Mouse (Mus musculus) embryo, embryonic 9.5 days (tissue): ENCODE measurements at regions not wholly inside any gene's neighbourhood (a gene's known extent, or its start where the extent isn't known, plus 50 kb on each side); places are given as distances from the start of the nearest gene placed in this dataset.

Source experiments
- DNase-seq: peaks from one replicate; pipeline ENCODE4 v3.0.0-alpha.2; 2017; ENCODE audit errors: extremely low spot score

DNA sequence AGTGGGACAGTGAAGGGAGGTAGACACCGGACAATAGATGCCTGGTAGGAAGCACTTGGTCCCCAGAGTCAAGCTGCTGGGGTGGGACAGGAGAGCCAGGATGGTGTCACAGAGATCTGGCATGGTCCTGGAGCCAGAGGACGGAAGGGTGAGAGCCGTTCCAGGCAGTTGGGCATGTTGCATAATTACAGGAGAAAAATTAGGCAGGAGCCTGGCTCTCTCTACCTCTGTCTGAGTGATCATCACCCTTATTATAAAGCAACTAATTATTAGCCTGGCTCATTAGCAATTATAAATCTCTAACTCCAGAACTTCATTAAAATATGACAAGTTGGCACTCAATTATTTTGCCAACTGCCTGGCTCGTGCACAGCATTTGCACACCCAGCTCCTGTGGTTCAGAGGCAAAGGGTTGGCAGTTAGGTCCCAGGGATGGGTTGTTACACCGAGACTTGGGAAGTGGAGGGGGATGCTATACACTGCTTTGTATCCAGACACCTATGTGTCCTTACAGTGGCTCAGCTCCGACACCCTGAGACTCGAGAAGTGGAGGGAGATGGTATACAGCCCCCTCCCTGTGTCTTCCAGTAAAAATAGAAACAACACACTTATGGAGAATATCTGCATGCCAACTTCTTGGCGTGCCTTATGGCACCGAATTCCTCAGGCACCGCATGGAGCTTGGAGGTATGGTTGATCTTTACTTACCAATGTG, 203.7 kb upstream of the Sdk2 start:
- no peak for DNase-seq

DNA sequence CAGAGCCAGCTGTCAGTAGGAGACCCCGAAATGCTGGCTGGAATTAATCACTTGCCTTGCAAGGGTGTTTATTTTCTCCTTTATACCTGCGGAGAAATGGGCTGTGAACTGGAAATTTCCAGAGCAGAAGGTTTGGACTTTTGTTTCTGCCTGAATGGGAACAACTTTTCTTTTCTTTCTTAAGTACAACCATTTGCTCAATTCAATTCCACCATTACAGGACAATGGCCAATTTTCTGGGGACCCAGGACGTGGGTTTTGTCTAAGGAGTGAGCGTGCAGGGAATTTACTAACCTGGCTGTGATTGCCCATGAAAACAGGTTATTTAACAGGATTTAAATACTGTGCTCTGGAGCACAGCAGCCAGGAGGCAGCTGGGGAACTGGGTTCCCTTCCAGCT, 195.1 kb upstream of the Sdk2 start:
- no peak for DNase-seq

DNA sequence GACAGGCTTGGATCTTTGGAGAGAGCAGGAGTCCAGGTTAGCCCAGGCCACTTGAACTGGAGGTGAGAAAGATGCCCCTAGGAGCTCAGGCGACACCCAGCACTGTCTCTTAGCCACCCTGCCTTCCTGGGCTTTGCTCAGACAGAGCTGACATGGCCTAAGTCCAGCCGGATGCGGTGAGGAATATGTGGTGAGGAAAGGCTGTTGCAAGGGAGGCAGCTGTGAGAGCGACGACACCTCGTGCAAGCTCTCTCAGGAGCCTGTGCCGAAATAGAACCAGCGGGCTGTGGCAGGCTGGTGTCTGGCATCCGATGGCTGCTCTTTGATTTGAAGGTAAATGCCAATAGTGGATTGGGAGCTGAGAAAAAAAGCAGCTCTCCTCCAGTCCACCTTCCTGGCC, 191.4 kb upstream of the Sdk2 start:
- no peak for DNase-seq

DNA sequence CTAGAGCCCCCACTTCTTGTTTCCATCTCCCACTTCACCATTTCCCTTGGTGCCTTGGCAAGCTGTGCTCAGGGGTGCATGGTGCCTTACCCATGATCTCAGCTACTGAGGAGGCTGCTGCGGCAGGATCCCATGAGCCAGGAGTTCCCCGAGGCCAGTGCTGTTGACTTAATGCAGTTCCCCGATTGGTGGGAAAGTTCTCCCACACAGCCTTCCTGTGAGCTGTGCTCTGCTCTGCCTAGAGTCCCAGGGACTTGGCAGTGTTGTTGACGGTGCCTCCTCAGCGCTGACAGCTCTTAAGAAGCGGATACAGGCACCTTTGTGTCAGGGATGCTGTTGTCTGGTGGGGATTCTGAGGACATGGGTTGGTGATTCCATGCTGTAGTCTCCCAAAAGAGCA, 190.9 kb upstream of the Sdk2 start:
- DNase-seq, result no peak

DNA sequence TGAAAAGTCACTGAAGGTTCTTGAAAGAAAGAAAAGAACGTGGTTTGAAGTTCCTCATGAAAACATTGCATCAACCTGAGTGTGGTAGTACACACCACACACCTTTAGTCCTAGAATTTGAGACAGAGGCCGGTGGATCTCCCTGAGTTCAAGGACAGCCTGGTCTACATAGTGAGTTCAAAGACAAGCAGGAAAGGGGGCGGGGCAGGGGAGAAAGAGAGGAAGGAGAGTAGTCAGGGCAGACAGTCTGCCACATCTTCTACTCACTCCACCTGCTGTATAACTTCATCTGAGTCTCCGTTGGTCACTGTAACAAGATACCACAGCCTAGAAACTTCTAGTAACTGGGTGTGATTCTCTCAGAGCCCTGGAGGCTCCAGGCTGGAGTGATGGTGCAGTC, 190.2 kb upstream of the Sdk2 start:
- DNase-seq, result no peak

DNA sequence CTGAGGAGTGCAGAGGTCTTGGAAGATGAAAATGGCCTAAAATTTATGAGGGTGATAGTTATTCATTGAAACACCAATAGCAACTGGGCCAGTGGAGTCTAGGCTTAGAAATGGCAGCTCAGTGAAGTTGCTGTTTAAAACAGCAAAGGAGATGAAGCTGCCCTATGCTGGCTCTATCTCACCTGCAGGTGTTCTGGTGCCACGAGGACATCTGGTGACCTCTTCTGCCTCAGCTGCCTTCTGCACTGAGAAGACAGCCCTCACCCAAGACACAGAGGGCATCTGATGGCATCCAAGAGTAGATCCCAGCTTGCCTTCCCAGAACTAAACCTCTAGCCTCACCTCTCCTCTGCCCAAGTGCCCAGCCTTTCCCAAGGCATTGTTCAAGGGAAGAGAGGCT, 187.5 kb upstream of the Sdk2 start:
- DNase-seq, result no peak

DNA sequence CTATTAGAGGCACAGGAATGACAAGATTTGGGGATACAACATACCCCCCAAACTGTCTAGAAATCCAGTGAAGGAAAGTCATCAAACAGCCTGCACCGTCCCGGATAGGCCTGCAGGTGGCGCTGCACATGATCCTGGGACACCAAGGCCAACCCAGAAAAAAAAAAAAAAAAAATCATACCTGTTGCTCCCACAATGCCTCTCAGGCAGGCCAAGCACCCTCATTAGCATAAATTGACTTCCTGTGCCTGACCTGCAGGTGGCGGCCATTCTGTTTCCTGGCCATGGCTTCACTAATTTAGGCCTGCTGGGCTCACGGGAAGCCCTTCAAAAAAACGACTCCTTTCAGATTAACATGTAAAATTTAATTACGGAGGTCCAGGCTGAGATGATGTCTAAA, 184.8 kb upstream of the Sdk2 start:
- no peak for DNase-seq

DNA sequence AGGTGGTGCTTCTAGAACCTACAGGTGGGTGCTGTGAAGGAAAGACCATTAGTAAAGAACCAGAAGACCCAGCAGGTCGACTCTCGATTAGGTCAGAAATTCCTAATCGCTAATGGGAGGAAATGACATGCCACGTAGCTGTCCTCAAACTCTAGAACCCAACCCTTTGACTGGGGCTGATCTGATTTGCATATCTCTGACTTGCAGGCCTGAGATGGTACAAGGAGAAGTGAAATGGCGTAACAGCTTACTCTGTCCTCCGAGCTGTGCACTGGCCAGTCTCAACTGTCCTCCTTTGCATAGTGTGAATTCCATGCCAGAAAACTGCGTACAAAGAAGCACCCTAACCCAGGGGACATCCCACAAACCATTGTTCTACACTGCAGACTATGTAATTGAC, 182.4 kb upstream of the Sdk2 start:
- DNase-seq, result no peak

DNA sequence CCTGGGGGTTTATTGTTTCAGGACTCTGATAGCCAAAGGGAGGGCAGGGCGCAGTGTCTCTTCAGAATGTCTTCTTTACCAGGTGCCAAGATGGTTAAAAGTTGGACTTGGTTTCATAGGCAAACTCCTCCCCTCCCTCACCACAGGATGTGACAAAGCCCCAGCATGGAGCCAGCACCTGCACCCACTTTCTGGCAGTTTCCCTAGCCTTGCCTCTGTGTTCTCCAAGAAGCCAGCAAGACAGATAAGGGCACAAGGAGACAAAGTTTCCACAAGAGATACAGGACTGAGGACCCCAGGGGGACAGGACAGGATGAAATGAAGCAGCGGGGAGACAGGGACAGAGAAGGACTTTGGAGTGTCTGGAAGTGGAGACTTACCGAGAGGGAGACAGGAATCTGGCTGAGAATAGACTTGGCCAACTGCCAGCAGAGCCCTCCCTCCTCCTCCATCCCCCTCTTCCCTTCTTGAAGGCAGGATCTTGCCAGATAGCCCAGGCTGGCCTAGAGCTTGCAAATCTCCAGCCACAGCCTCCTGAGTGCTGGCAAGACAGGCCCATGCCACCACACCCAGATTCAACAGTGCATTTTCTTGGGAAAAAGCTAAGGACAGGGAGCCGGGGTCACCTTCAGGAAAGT, 181.5 kb upstream of the Sdk2 start:
- DNase-seq, result no peak

DNA sequence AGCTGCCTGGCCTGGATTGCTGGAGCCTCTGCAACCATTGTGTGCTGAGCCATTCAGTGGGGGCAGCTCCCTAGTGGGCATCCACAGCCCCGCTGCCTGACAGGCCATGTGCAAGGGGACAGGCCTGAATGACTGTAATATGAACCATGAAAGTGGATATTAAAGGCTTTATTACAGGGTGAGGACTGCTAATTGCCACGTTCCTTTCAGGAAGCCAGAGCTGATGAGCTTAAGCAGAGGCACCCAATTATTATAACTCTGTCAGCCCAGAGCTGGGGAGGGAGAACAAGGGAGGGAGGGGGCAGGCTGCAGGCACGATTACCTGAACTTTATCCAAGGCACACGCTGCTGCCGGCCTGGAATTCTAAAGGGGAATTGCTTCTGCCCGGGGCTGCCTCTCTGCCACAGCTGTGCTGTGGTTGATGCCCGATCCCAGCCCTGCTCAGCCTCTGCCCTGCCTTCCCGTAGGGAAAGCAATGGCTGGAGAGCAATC, 172.5 kb upstream of the Sdk2 start:
- no peak for DNase-seq

DNA sequence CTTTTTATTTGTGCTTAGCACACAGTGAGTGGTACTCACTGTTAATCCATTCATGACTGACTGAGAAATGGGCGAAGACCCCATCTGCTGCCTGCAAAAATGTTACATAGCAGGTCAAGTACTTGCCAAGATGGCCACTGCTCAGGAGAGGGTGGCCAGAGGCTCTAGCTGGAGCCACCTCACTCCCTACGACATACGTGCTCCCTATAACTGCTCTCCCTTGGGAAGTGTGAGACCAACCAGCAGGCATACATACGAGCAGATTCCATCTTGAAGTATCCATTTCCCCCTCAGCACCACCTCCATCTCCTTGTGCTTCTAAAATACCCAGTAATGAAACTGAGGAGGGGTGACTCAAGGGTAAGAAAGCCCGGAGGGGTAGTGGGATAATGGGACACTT, 172.0 kb upstream of the Sdk2 start:
- no peak for DNase-seq

DNA sequence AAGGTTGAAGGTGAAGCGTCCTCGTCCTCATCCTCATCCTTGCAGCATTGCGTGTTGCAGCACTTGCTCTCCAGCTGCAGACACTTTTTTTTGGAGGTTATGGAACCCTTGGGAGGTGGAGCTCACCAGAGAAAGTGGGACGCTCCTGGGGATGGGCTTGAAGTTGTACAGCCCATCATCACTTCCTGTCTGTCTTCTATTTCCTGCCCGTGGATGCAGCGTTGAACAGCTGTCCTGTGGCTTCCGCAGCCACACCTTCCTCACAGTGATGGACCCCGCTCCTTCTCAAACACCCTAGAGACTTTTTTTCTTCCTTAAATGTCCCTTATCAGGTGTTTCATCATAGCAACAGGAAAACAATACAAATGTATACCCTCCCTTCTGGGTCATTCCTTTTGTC, 171.5 kb upstream of the Sdk2 start:
- DNase-seq, result no peak

DNA sequence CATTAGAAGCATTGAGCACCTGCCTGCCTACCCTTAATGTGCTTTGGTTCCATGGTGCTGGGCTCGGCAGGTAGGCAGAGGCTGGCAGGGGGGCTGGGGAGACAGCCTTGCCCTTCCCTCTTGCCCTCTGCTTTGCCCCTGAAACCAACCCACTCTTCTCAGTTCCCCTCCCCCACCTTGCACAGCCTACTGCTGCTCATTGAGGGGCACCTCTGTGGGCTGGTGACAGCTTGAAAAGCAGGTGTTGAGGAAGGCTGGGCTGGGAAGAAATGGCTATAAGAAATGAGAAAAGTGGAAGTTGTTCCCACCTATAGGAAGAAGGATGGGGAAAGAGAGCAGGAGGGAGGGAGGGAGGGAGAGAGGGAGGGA, 167.7 kb upstream of the Sdk2 start:
- DNase-seq, result no peak

DNA sequence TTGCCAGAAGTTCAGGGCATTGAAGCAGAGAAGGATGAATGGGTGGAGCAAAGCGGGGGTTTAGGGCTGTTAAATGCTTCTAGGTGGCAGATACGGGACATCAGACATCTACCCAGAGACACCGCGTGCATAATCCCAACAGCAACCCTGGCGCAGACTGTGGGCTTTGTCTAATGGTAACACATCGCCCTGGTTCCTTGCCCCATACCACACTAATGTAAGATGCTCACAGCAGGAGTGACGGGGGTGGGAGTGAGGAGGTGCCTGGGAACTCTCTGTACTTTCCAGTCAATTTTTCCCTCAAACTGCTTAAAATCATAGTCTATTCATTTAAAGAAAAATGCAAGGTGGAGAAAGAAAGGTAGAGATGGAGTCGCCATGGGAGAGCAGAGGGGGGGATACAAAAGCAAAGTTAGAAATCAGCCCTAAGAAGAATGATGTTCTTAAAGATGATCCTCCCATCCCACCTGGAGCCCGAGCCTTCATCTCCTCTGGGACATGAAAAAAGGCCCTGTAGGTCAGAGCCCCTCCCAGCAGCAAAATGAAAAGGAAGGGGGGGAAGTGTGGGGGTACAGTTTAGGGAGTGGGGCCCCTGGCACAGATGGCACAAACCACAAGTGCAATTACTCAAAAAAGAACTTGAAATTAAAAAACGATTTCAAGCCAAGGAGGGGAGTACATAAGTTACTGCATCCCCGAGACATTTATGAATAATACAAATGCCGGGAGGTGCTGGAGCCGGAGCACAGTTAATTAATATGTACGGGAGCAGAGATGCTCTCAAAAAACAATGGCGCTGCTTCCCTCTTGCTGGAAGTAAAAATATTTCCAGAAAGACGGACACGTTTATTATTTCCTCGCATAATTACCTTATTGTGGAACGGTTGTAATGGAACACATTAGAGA, 167.0 kb upstream of the Sdk2 start:
- DNase-seq, result no peak

DNA sequence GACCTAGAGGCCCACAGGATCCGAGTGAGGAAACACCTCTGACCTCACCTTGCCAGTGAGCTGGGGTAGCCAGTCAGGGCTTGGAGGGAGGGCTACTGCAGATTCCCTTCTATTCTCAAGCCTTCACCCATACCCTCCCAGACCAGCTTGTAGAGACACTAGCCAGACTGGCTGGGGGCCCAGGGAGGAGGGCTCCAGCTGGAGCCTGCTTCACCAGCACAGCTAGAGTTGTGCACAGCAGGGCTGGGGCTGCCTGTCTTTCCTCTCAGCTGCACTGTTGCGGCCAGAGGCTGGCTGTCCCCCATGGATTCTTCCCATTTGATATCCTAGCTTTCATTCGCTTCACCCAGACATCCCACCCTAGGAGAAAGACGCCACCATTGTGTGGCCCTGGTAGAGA, 165.0 kb upstream of the Sdk2 start:
- DNase-seq, result no peak

DNA sequence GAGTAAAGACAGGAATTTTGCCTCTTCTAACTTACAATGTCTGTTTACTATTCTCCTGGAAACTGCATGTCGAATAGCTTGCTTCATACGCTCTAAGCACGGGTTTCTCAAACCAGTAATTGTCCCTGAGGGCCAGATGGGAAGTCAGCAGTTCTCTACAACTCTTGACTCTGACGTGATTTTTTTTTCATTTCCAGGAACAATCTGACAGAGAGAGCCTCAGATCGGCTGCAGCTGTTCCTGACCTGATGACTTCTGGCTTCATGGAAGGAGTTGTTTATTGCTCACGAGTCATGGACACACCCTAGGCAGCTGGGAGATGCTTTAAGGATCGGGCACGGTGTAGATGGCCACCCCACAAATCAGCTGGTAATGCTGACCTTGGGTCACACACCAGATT, 162.9 kb upstream of the Sdk2 start:
- DNase-seq, result no peak

DNA sequence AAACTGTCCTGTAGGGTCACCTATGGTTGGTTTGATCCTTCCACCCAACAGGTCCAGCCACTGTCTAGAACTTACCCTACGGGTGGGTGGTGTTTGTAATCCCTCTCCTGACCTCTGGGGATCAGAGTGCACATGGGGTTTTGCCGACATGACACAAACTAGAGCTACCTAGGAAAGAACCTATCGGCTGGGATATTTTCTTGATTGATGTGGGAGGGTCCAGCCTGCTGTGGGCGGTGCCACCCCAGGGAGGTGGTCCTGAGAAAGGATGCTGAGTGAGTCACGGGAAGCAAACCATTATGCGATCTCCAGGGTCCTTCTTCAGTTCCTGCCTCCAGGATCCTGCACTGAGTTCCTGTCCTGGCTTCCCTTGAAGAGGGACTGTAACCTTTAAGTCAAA, 162.3 kb upstream of the Sdk2 start:
- no peak for DNase-seq

DNA sequence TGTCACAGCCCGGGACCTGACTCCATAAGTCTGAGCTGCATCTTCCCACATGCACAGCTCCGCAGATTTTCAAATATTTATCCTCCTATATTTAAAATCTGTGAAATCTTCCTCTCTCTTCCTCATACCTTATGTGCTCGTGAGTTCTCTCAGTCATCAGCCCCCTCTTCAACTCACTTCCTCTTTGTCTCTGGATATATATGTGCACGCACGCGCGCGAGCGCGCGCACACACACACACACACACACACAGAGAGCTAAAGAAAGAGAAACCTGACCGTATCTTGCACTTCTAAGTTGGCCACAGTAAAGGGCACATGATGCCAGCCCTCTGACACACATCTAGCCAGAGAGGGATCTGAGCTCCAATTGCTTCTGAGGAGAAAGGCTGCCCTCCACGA, 159.7 kb upstream of the Sdk2 start:
- no peak for DNase-seq

DNA sequence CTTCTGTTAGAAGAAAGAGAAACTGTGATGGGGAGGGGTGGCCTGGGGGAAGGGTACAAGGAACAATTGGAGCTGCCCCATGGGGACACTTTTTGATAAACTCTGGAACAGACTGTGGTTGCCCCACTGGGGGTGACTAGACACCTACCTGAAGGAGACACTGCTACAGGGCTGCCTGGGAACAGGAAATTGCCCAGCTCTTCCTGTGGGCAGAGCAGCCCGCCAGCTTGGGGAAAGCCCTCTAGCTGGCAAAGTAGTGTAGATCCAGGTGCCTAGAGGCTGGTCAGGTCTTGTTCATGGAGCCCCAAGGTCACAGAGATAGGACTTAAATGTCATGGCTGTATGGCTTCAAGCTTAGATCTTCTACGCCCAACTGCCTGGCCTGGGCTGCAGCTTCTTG, 157.9 kb upstream of the Sdk2 start:
- DNase-seq, result no peak

DNA sequence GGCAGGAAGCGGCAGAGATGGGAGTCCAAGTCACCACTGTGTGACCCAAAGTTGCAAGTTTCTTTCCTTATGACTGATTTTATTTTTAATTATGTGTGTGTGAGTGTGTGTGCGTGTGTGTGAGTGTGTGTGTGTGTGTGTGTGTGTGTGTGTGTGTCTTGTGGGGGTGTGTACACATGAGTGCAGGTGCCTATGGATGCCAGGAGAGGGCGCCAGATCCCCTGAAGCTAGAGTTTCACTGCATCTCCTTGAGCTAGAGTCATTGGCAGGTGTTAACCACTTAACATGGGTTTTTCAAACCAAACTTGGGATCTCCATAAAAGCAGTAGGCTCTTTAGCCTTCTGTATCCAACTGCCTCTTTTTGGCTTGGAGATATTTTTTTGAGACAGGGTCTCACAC, 156.2 kb upstream of the Sdk2 start:
- no peak for DNase-seq

DNA sequence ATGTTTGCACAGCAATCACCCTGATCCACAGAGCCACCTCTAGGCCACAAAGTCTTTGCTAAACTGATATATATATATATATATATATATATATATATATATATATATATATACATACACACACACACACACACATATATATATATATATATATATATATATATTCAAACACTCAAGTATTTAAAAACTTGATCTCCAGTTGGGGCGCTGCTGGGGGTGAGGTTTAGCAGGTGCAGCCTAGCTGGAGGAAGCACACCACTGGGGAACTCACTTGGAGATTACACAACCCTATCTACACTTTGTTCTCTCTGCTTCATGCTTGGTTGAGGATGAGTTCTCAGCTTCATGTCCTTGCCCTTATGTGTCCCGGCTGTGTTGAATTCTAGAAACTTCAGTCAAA, 153.6 kb upstream of the Sdk2 start:
- DNase-seq, result no peak

DNA sequence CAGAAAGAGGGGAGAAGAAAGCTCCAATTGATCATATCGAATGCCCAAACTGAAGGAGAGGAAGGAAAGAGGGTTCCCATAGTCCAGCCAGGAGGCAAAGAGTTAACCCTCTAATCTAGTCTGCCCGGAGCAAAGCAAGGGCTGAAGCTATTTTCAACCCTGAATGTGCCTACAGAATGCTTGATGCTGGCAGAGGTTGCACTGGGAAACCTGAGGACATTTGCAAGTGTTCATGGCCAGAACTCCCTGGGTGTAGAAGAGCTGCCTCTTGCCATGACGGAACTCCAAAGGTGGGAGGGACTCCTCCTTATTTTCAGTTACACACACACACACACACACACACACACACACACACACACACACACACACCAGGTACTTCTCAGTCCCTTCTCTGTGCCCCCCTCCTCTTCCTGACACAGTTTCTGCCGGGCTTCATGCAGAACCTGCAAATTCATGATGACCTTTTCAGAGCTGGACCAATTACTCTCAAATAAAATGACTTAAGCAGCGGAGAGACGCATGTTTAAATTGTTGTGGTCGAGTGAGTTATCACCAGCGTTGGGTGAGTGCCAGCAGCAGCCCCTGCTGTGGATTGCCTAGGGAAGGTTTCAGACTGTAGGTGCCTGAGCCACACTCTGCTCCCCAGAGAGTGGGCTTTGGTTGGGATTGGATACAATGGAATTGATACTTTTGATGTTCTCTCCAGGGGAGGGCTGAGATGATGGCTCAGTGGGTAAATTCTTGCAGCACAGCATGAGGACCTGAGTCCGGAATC, 152.1 kb upstream of the Sdk2 start:
- no peak for DNase-seq
